Mouse (Mus musculus) layer of hippocampus, adult 11-12 months (tissue): ENCODE results near the gene Shisa2.
"Not testable (repeated sequence)": the region's sequence is repeated elsewhere in the genome, so short reads cannot be mapped to it uniquely, and the experiment has no call there.

Source experiments
- DNase-seq: peaks from one replicate; pipeline ENCODE4 v3.0.0; 2022; ENCODE audit warnings: low spot score

Gene Shisa2

GRCm38 (mm10) chr14:59625158-59625805 lies at the start of gene Shisa2:
Shisa2 (plus strand) TSS chr14:59625308.
- DNase-seq = peak; percentile 44

GRCm38 (mm10) chr14:59576385-59576784 lies 48.7 kb upstream of the Shisa2 start:
- DNase-seq = no peak

GRCm38 (mm10) chr14:59590614-59591013 lies 34.5 kb upstream of the Shisa2 start:
- no peak for DNase-seq

GRCm38 (mm10) chr14:59591901-59592300 lies 33.2 kb upstream of the Shisa2 start:
- no peak for DNase-seq

GRCm38 (mm10) chr14:59592593-59592992 lies 32.5 kb upstream of the Shisa2 start:
- no peak for DNase-seq

DNA sequence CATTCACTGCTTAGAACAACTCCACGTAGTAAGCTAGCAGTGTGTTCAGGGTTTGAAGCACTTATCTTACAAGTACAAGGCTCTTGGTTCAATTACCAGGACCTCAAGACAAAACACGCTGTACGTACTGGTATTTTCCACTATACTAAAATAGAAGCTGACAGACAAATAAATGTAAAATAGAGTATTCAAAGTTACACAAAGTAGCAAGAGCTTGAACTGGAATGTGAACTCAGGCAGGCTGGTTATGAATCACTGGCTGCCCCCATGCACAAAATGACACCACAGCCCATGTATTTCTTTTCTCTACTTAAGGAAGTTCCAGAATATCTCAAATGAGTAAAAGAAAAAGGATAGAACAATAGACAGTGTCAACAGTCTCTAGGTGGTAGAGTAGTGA lies 30.1 kb upstream of the Shisa2 start:
- no peak for DNase-seq

GRCm38 (mm10) chr14:59597398-59598259 lies 27.5 kb upstream of the Shisa2 start, which contains the start of gene Cdadc1:
Cdadc1 (minus strand) TSS chr14:59597959.
- peak; percentile 95 for DNase-seq

GRCm38 (mm10) chr14:59598260-59598627 lies 26.9 kb upstream of the Shisa2 start:
- DNase-seq = no peak

- peak; percentile 31 for DNase-seq
Observed at GRCm38 (mm10) chr14:59604002-59604645, 21.0 kb upstream of the Shisa2 start.

DNA sequence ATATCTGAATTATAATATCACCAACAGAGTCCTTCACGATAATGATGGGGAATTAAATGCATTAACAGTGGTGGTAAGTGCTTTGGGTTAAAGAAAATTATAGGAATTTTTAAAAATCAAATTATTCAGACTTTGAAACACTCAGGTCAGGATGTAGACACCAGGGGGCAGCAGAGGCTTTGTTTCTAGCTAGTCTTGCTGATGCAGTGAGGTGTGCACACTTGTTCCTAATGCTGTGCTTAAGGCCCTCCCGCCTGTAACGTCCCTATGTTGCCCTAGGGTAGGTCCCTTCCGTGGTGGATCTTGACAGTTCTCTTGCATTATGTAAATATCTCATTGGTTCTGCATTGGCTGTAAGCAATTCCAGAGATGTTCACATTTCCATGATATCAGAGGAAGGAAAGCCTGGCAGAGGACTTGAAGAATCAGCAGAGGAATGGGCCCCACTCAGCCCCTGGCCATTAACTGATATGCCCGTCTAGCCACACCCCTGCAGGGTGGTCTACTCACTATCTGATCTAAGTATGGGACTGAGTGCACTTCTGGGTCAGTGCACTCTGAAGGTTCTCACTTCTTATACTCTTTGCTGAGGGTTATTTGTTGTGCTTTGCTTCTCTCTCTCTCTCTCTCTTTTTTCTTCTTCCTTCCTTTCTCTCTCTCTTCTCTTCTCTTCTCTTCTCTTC lies 19.3 kb upstream of the Shisa2 start:
- DNase-seq = peak; percentile 74

DNA sequence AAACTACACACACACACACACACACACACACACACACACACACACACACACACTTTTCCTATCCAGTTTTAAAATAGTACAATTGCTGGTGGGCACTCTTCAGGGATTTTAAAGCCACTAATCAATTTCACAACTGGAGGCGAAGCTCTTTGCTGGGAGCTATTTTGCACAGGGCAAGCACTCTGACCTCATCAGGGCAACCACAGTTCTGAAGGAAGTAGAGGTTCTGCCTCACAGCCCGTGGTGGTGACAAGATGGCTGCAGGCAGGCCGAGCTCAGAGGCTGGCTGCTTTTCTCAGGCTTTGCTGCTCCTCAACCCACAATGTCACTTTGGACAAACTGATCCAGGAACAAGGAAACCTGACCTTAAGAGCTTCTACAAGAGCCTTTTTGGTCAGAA lies 18.1 kb upstream of the Shisa2 start:
- no peak for DNase-seq

- DNase-seq = peak; percentile 67
Observed at GRCm38 (mm10) chr14:59612920-59613625, 12.0 kb upstream of the Shisa2 start.

DNA sequence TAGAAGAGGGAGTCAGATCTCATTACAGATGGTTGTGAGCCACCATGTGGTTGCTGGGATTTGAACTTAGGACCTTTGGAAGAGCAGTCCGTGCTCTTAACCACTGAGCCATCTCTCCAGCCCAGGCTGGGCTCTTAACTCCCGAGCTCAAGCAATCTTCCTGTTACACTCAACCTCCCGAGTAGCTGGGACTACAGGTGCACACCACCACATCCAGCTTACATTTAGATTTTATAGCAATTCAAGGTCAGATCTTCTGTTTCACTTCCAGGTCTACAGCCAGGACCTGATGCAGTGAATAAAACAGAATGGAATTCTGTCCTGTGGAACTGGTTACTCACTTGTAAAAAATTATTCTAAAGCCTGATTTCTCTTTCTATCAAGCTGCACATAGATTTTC lies 11.0 kb upstream of the Shisa2 start:
- not testable (repeated sequence) for DNase-seq

DNA sequence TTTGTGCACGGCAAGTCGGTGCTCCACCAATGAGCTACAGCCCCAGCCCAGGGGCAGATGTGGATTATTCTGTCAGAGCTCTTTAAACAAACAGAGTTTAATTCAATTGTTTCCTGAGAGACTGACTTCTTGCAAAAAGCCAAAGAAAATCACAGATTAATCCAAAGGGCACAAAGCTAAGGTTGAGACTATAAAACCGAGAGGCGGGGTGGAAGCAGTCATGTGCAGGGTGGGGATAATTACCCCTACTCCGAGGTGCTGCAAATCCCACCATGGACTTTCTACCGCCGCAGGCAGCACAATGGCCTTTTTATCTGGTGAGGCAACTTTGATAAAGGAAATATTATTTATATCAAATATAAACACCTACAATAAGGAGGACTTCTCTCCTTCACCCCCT lies 8.3 kb upstream of the Shisa2 start:
- DNase-seq = no peak

- no peak for DNase-seq
Observed at GRCm38 (mm10) chr14:59624326-59624885, 702 bp upstream of the Shisa2 start.

GRCm38 (mm10) chr14:59625806-59626364 lies 777 bp downstream of the Shisa2 start:
- DNase-seq = no peak

DNA sequence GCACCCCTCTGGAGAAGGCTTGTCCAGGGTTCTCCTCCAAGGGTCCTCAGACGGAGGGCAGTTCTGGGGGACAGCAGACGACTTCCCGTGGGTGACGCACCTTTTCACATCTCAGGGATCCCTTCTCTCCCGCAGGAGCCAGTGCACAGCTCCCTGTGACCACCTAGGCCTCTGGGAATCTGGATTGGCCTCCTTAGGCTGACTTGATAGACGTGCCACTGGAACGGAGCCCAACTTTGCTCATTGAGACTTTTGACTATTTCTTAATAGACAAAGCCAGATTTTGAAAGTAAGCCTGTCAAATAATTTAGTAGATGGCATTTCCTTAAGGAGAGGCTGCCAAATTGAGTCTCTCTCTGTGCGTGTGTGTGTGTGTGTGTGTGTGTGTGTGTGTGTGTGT lies 1.6 kb downstream of the Shisa2 start:
- DNase-seq = no peak

- no peak for DNase-seq
Observed at GRCm38 (mm10) chr14:59627142-59627680, 2.1 kb downstream of the Shisa2 start.

DNA sequence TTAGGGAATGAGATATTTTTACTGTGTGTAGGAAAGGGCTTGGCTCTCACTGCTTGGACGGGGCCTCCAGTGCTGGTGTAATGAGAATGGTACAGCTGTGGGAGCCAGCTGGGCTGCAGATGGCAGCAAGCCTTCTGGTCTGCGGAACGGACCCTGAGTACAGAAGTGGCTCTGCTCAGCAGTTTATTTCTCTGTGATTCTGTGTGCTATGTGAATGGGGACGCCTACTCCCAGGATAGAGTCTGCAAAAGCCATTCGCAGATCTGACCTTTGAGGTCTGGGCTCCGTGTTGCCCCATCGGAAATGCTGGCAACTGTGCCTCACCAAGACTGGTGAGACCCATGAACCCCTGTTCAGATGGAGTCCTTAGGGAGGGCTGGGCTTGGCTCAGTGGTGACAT lies 2.7 kb downstream of the Shisa2 start:
- DNase-seq = peak; percentile 44

GRCm38 (mm10) chr14:59629308-59629707 lies 4.2 kb downstream of the Shisa2 start:
- DNase-seq = no peak

GRCm38 (mm10) chr14:59630096-59630495 lies 5.0 kb downstream of the Shisa2 start:
- DNase-seq = no peak
